Mouse (Mus musculus): Measurements from ENCODE around the gene Sipa1l2. TPM values are rescaled to one million over a fixed set of nuclear protein-coding genes. Genes with fewer than 3 reads are reported as not detected.
"Not testable (repeated sequence)": the region's sequence is repeated elsewhere in the genome, so short reads cannot be mapped to it uniquely, and the experiment has no call there.

The Sipa1l2 gene
- polyA plus RNA-seq, 1 experiment from 2014 or later, result 7.6 TPM

GRCm38 (mm10) chr8:125530187-125531087 is 39.2 kb downstream of the Sipa1l2 start:
- WGBS, result 61% methylated on average over 15 of the region's 15 CpGs
- ATAC-seq, result no peak
- H3K4me1 ChIP-seq (replicated peaks), result peaks cover 41% of the 10 kb centered on the region
- H3K36me3 ChIP-seq, result no peaks in the 10 kb centered on the region
- H3K4me3 ChIP-seq (replicated peaks), result no peak overlapping the region
- H3K27ac ChIP-seq, result no peak overlapping the region
- H3K4me2 ChIP-seq (replicated peaks), result no peak overlapping the region
- no peak overlapping the region for H3K9ac ChIP-seq
- no peaks in the 10 kb centered on the region for H3K9me3 ChIP-seq
- no peaks in the 10 kb centered on the region for H3K27me3 ChIP-seq (replicated peaks)

- Histone ChIP-seq H3K4me1 (replicated peaks) (peaks cover 40% of the 10 kb centered on the region), H3K4me2 (replicated peaks) (no peak overlapping the region), H3K36me3 (no peaks in the 10 kb centered on the region), H3K4me3 (replicated peaks) (no peak overlapping the region), H3K9me3 (no peaks in the 10 kb centered on the region), H3K27ac (no peak overlapping the region), H3K9ac (no peak overlapping the region), H3K27me3 (replicated peaks) (no peaks in the 10 kb centered on the region)
- no peak for ATAC-seq
- 72% methylated on average over 6 of the region's 6 CpGs for WGBS
Measured at GRCm38 (mm10) chr8:125529019-125529418, 40.6 kb downstream of the Sipa1l2 start.

- H3K9me3 ChIP-seq, result no peaks in the 10 kb centered on the region
- no peak overlapping the region for H3K4me2 ChIP-seq (replicated peaks)
- WGBS, result 64% methylated on average over 3 of the region's 3 CpGs
- peaks cover 32% of the 10 kb centered on the region for H3K4me1 ChIP-seq (replicated peaks)
- H3K27ac ChIP-seq, result no peak overlapping the region
- no peak overlapping the region for H3K4me3 ChIP-seq (replicated peaks)
- H3K27me3 ChIP-seq (replicated peaks), result no peaks in the 10 kb centered on the region
- H3K36me3 ChIP-seq, result no peaks in the 10 kb centered on the region
- ATAC-seq, result no peak
- H3K9ac ChIP-seq, result no peak overlapping the region
Measured at GRCm38 (mm10) chr8:125527941-125528340, 41.7 kb downstream of the Sipa1l2 start.

- Histone ChIP-seq H3K4me1 (replicated peaks) (peaks cover 23% of the 10 kb centered on the region), H3K4me2 (replicated peaks) (no peak overlapping the region), H3K9ac (no peak overlapping the region), H3K27me3 (replicated peaks) (no peaks in the 10 kb centered on the region), H3K36me3 (no peaks in the 10 kb centered on the region), H3K27ac (no peak overlapping the region), H3K4me3 (replicated peaks) (no peak overlapping the region), H3K9me3 (no peaks in the 10 kb centered on the region)
- no peak for ATAC-seq
- 31% methylated on average over 7 of the region's 7 CpGs for WGBS
Measured at GRCm38 (mm10) chr8:125526999-125527398, 42.6 kb downstream of the Sipa1l2 start.

GRCm38 (mm10) chr8:125526582-125526981 is 43.0 kb downstream of the Sipa1l2 start:
- 57% methylated on average over 7 of the region's 7 CpGs for WGBS
- Histone ChIP-seq H3K4me2 (replicated peaks) (no peak overlapping the region), H3K9ac (no peak overlapping the region), H3K4me3 (replicated peaks) (no peak overlapping the region), H3K4me1 (replicated peaks) (peaks cover 19% of the 10 kb centered on the region), H3K27me3 (replicated peaks) (no peaks in the 10 kb centered on the region), H3K27ac (no peak overlapping the region), H3K9me3 (no peaks in the 10 kb centered on the region), H3K36me3 (no peaks in the 10 kb centered on the region)
- no peak for ATAC-seq

- H3K27me3 ChIP-seq (replicated peaks), result no peaks in the 10 kb centered on the region
- no peak overlapping the region for H3K9ac ChIP-seq
- H3K4me3 ChIP-seq (replicated peaks), result no peak overlapping the region
- WGBS, result 78% methylated on average over 2 of the region's 2 CpGs
- no peaks in the 10 kb centered on the region for H3K9me3 ChIP-seq
- H3K27ac ChIP-seq, result no peak overlapping the region
- no peaks in the 10 kb centered on the region for H3K36me3 ChIP-seq
- H3K4me1 ChIP-seq (replicated peaks), result peaks cover 18% of the 10 kb centered on the region
- H3K4me2 ChIP-seq (replicated peaks), result no peak overlapping the region
- no peak for ATAC-seq
Measured at GRCm38 (mm10) chr8:125524479-125524878, 45.1 kb downstream of the Sipa1l2 start.

DNA sequence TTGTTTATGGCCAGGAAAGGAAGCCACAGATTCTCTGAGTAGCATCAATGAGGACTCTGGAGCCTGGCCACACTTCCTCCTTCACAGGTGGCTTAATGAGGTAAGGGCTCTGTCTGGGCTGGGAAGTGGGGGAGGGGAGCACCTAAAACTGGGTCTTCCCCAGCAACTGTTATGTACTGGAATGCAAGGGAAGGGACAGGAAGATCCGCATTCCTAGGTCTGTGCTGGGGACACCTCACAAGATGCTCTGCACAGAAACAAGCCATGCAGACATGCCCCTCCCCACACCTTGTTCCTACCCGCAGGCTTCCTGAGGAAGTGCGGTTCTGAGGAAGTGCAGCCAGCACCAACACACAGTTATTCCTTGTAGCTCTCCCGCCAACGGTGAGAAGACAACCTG is 46.4 kb downstream of the Sipa1l2 start:
- WGBS, result 42% methylated on average over 5 of the region's 5 CpGs
- no peak overlapping the region for H3K9ac ChIP-seq
- no peaks in the 10 kb centered on the region for H3K36me3 ChIP-seq
- H3K27ac ChIP-seq, result no peak overlapping the region
- no peaks in the 10 kb centered on the region for H3K9me3 ChIP-seq
- ATAC-seq, result no peak
- H3K4me3 ChIP-seq (replicated peaks), result no peak overlapping the region
- no peak overlapping the region for H3K4me2 ChIP-seq (replicated peaks)
- H3K27me3 ChIP-seq (replicated peaks), result no peaks in the 10 kb centered on the region
- H3K4me1 ChIP-seq (replicated peaks), result peaks cover 26% of the 10 kb centered on the region

DNA sequence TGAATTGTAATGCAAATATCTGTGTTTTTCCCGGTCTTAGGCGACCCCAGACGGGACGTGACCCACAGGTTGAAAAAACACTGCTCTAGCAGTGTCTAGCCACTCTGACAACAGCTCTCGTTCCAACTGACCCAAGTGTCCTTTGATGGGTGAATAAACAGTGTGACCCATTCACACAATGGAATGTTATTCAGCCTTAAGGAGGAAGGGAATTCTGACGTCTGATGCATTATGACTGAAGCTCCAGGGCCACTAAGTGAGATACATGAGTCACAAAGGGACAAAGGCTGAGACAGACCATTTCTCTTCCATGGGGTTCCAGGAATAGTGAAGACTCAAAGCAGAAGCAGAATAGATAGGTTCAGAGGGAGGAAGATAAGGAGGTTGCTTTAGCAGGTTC is 47.5 kb downstream of the Sipa1l2 start:
- Histone ChIP-seq H3K9me3 (no peaks in the 10 kb centered on the region), H3K4me2 (replicated peaks) (no peak overlapping the region), H3K9ac (no peak overlapping the region), H3K27me3 (replicated peaks) (no peaks in the 10 kb centered on the region), H3K36me3 (no peaks in the 10 kb centered on the region), H3K4me3 (replicated peaks) (no peak overlapping the region), H3K4me1 (replicated peaks) (peaks cover 27% of the 10 kb centered on the region), H3K27ac (no peak overlapping the region)
- 67% methylated on average over 6 of the region's 6 CpGs for WGBS
- ATAC-seq, result no peak

- no peak overlapping the region for H3K4me3 ChIP-seq (replicated peaks)
- H3K27ac ChIP-seq, result no peak overlapping the region
- no peaks in the 10 kb centered on the region for H3K9me3 ChIP-seq
- no peak; the same call in 1 of the 2 replicates for ATAC-seq
- H3K4me2 ChIP-seq (replicated peaks), result no peak overlapping the region
- H3K27me3 ChIP-seq (replicated peaks), result no peaks in the 10 kb centered on the region
- H3K36me3 ChIP-seq, result no peaks in the 10 kb centered on the region
- no peak overlapping the region for H3K9ac ChIP-seq
- WGBS, result 46% methylated on average over 7 of the region's 7 CpGs
- peaks cover 20% of the 10 kb centered on the region for H3K4me1 ChIP-seq (replicated peaks)
Measured at GRCm38 (mm10) chr8:125521087-125521486, 48.5 kb downstream of the Sipa1l2 start.

DNA sequence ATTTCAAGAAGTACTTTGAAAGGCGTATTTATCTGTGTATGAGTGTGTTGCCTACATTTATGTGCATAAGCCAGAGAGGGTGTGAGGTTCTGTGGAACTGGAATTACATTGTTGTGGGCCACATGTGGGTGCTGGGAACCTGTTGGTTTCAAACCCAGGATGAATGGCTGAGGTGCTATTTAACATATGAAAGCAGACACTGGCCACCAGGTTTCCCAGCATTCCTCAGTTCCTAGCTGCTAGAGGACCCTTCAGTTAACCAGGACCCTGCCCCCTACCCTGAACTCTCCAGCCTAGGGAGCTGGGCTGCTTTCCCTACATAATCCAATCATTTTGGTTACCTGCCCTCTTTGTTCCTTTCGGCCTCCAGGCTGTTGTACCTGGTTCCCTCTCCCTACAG is 49.3 kb downstream of the Sipa1l2 start:
- ATAC-seq; H3K4me2 ChIP-seq (replicated peaks); H3K27me3 ChIP-seq (replicated peaks); H3K27ac ChIP-seq; H3K36me3 ChIP-seq; H3K9me3 ChIP-seq; H3K4me3 ChIP-seq (replicated peaks); H3K9ac ChIP-seq: not testable (repeated sequence)
- 75% methylated on average over 2 of the region's 2 CpGs for WGBS
- peaks cover 26% of the 10 kb centered on the region for H3K4me1 ChIP-seq (replicated peaks)

DNA sequence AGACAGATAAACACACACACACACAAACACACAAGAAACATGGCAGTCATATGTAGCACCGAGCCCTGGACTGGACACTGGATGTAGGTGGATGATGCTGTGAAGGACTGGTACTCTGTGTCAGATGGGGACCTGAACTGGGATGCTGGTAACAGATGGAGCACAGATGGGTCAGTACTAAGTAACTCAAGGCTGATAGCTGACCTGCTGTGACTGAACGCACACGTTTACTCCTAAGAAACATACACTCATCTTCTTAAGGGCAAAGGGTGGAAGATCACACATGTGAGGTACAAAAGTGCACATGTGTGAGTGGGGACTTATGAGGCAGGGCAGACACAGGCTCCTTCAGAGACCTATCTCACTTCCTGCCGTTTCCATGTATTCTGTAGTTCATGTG is 50.7 kb downstream of the Sipa1l2 start:
- ATAC-seq, result no peak
- peaks cover 33% of the 10 kb centered on the region for H3K4me1 ChIP-seq (replicated peaks)
- WGBS, result 76% methylated on average over 4 of the region's 4 CpGs
- no peak overlapping the region for H3K4me3 ChIP-seq (replicated peaks)
- no peaks in the 10 kb centered on the region for H3K27me3 ChIP-seq (replicated peaks)
- no peak overlapping the region for H3K27ac ChIP-seq
- H3K4me2 ChIP-seq (replicated peaks), result no peak overlapping the region
- no peaks in the 10 kb centered on the region for H3K9me3 ChIP-seq
- no peak overlapping the region for H3K9ac ChIP-seq
- no peaks in the 10 kb centered on the region for H3K36me3 ChIP-seq

- Histone ChIP-seq H3K4me2 (replicated peaks) (no peak overlapping the region), H3K9ac (no peak overlapping the region), H3K27ac (0 out of 2 replicates have a peak overlapping the region, but pooled peaks have one; percentile 32), H3K4me3 (replicated peaks) (no peak overlapping the region), H3K36me3 (no peaks in the 10 kb centered on the region), H3K4me1 (replicated peaks) (peaks cover 37% of the 10 kb centered on the region), H3K27me3 (replicated peaks) (no peaks in the 10 kb centered on the region), H3K9me3 (no peaks in the 10 kb centered on the region)
- WGBS, result 69% methylated on average over 6 of the region's 6 CpGs
- no peak for ATAC-seq
Measured at GRCm38 (mm10) chr8:125518301-125518700, 51.3 kb downstream of the Sipa1l2 start.

- H3K9ac ChIP-seq, result no peak overlapping the region
- H3K4me3 ChIP-seq (replicated peaks), result no peak overlapping the region
- 69% methylated on average over 8 of the region's 8 CpGs for WGBS
- no peak overlapping the region for H3K4me2 ChIP-seq (replicated peaks)
- no peak for ATAC-seq
- H3K4me1 ChIP-seq (replicated peaks), result peaks cover 37% of the 10 kb centered on the region
- H3K36me3 ChIP-seq, result no peaks in the 10 kb centered on the region
- no peak overlapping the region for H3K27ac ChIP-seq
- H3K9me3 ChIP-seq, result no peaks in the 10 kb centered on the region
- H3K27me3 ChIP-seq (replicated peaks), result no peaks in the 10 kb centered on the region
Measured at GRCm38 (mm10) chr8:125517397-125517796, 52.2 kb downstream of the Sipa1l2 start.
